ENCODE assay signal across 20 mouse cellular contexts in genomic region chr9:61064714-61065305, GRCm38 (mm10).
DNase-seq lines count a peak whose midpoint lies in the region; ATAC-seq and TF ChIP-seq lines count a peak whose summit lies in the region.
"Had no signal": no experiment of that assay in that cellular context is flagged by ENCODE, and none has a peak within 500 bp of the region (broad histone marks: within the 10 kb centered on the region; RNA-seq: fewer than 3 reads in every experiment).

No protein-coding gene starts in this region.

- no peak for TF ChIP-seq POLR2A in heart, adult 2 months (IDR thresholded peaks at IDR 0.05; ENCODE audit: insufficient read depth, low read depth, low read length)

- TF ChIP-seq EP300 in heart, adult 2 months (IDR thresholded peaks at IDR 0.05; ENCODE audit: insufficient read depth, low read depth, low read length): no peak

- H3K9me3 ChIP-seq in heart, embryonic 12.5 days (replicated peaks): peaks cover 4% of the 10 kb centered on the region
- no peaks in the 10 kb centered on the region for H3K9me3 ChIP-seq in kidney, postnatal 0 days (replicated peaks; ENCODE audit: low read length)
- H3K9me3 ChIP-seq in midbrain, embryonic 10.5 days (replicated peaks): peaks cover 4% of the 10 kb centered on the region; the same call in 1 of the 2 replicates
- no peaks in the 10 kb centered on the region for H3K9me3 ChIP-seq in midbrain, embryonic 15.5 days
- H3K9me3 ChIP-seq: embryonic facial prominence, embryonic 12.5 days had no signal

- peaks cover 5% of the 10 kb centered on the region for H3K4me1 ChIP-seq in heart, embryonic 12.5 days (replicated peaks)
- H3K4me1 ChIP-seq in heart, adult 2 months (ENCODE audit: control insufficient read depth, insufficient read depth, low read length): peaks cover 1% of the 10 kb centered on the region; the same call in 1 of the 2 replicates
- H3K4me1 ChIP-seq in kidney, postnatal 0 days (replicated peaks; ENCODE audit: insufficient read depth, low read length): peaks cover under 1% of the 10 kb centered on the region; the same call in 1 of the 2 replicates
- peaks cover 15% of the 10 kb centered on the region for H3K4me1 ChIP-seq in midbrain, embryonic 10.5 days
- H3K4me1 ChIP-seq in midbrain, embryonic 15.5 days: peaks cover 4% of the 10 kb centered on the region

- H3K36me3 ChIP-seq in heart, embryonic 12.5 days: no peaks in the 10 kb centered on the region
- no peaks in the 10 kb centered on the region for H3K36me3 ChIP-seq in heart, adult 2 months (ENCODE audit: control insufficient read depth, insufficient read depth, low read length)
- H3K36me3 ChIP-seq in kidney, postnatal 0 days (ENCODE audit: insufficient read depth, low read length): no peaks in the 10 kb centered on the region
- H3K36me3 ChIP-seq in midbrain, embryonic 10.5 days: no peaks in the 10 kb centered on the region
- no peaks in the 10 kb centered on the region for H3K36me3 ChIP-seq in midbrain, embryonic 15.5 days (replicated peaks)
- H3K36me3 ChIP-seq: embryonic facial prominence, embryonic 12.5 days; lung, embryonic 15.5 days; midbrain, embryonic 12.5 days had no signal

- H3K27me3 ChIP-seq in heart, embryonic 12.5 days (replicated peaks): peaks cover 8% of the 10 kb centered on the region
- H3K27me3 ChIP-seq in heart, adult 2 months (ENCODE audit: control insufficient read depth, insufficient read depth, low read length): no peaks in the 10 kb centered on the region
- no peaks in the 10 kb centered on the region for H3K27me3 ChIP-seq in kidney, postnatal 0 days (ENCODE audit: insufficient read depth, low read length)
- H3K27me3 ChIP-seq in midbrain, embryonic 10.5 days (ENCODE audit: low read depth, poor library complexity, severe bottlenecking): peaks cover 57% of the 10 kb centered on the region
- H3K27me3 ChIP-seq in midbrain, embryonic 15.5 days (replicated peaks): no peaks in the 10 kb centered on the region
- H3K27me3 ChIP-seq: lung, embryonic 15.5 days had no signal

- H3K9ac ChIP-seq in heart, embryonic 12.5 days: no peak overlapping the region
- no peak overlapping the region for H3K9ac ChIP-seq in heart, adult 2 months (ENCODE audit: low read depth, low read length)
- no peak overlapping the region for H3K9ac ChIP-seq in kidney, postnatal 0 days (ENCODE audit: low read depth, low read length)
- H3K9ac ChIP-seq in midbrain, embryonic 15.5 days: no peak overlapping the region
- H3K9ac ChIP-seq: embryonic facial prominence, embryonic 12.5 days; forebrain, postnatal 0 days; lung, embryonic 15.5 days; midbrain, embryonic 12.5 days had no signal

- H3K4me2 ChIP-seq in heart, embryonic 12.5 days: no peak overlapping the region
- H3K4me2 ChIP-seq in kidney, postnatal 0 days (ENCODE audit: low read length): no peak overlapping the region
- no peak overlapping the region for H3K4me2 ChIP-seq in midbrain, embryonic 15.5 days
- H3K4me2 ChIP-seq: embryonic facial prominence, embryonic 12.5 days; lung, embryonic 15.5 days; midbrain, embryonic 12.5 days had no signal

- peak overlapping the region; percentile 44 for H3K27ac ChIP-seq in heart, embryonic 12.5 days (ENCODE audit: poor library complexity, severe bottlenecking)
- H3K27ac ChIP-seq in heart, adult 2 months: no peak overlapping the region
- no peak overlapping the region for H3K27ac ChIP-seq in kidney, postnatal 0 days
- 0 out of 2 replicates have a peak overlapping the region, but pooled peaks have one; percentile 6 for H3K27ac ChIP-seq in midbrain, embryonic 10.5 days (replicated peaks)
- H3K27ac ChIP-seq in midbrain, embryonic 15.5 days: no peak overlapping the region
- H3K27ac ChIP-seq: embryonic facial prominence, embryonic 12.5 days; gastrocnemius, adult 2 months; layer of hippocampus, adult 2 months; lung, embryonic 15.5 days; midbrain, embryonic 12.5 days had no signal

- WGBS in heart, embryonic 12.5 days: 24% methylated on average over 8 of the region's 8 CpGs
- WGBS in heart, adult 2 months: 46% methylated on average over 8 of the region's 8 CpGs
- 48% methylated on average over 8 of the region's 8 CpGs for WGBS in kidney, postnatal 0 days
- WGBS in midbrain, embryonic 10.5 days: 78% methylated on average over 8 of the region's 8 CpGs
- 74% methylated on average over 8 of the region's 8 CpGs for WGBS in midbrain, embryonic 15.5 days

- H3K4me3 ChIP-seq in heart, embryonic 12.5 days: no peak overlapping the region
- H3K4me3 ChIP-seq in heart, adult 2 months: no peak overlapping the region
- no peak overlapping the region for H3K4me3 ChIP-seq in kidney, postnatal 0 days (replicated peaks; ENCODE audit: low read depth, low read length)
- no peak overlapping the region for H3K4me3 ChIP-seq in midbrain, embryonic 10.5 days
- H3K4me3 ChIP-seq in midbrain, embryonic 15.5 days: no peak overlapping the region
- H3K4me3 ChIP-seq: embryonic facial prominence, embryonic 12.5 days; gastrocnemius, adult 2 months; layer of hippocampus, adult 2 months; lung, embryonic 15.5 days; midbrain, embryonic 12.5 days had no signal

- no peaks in the 10 kb centered on the region for H3K79me2 ChIP-seq in heart, adult 2 months (replicated peaks; ENCODE audit: control insufficient read depth, insufficient read depth, low read length)

- no peak for DNase-seq in heart, adult 2 months
- peak; percentile 50 for DNase-seq in kidney, postnatal 0 days (ENCODE audit: low spot score)
- DNase-seq in kidney, adult 9 months: no peak
- no peak for DNase-seq in midbrain, embryonic 10.5 days (ENCODE audit: low spot score)
- no peak for DNase-seq in spleen, postnatal 14 days (ENCODE audit: low spot score in 2 of 2)
- DNase-seq: adrenal gland, postnatal 36 days; cerebellum, adult 2 months; forebrain, postnatal 0 days; gastrocnemius, adult 2 months; heart, adult 11 months; left cerebral cortex, postnatal 4 days; right cerebral cortex, postnatal 25 days; thymus, postnatal 25 days had no signal

- peak; percentile 61 for ATAC-seq in heart, embryonic 12.5 days (ENCODE audit: insufficient number of reproducible peaks, low FRiP score)
- no peak for ATAC-seq in kidney, postnatal 0 days (replicated peaks; ENCODE audit: low FRiP score, low read depth)
- no peak for ATAC-seq in midbrain, embryonic 15.5 days (replicated peaks)
- ATAC-seq: forebrain, postnatal 0 days; Patski had no signal

- no peak for TF ChIP-seq CTCF in heart, adult 2 months (IDR thresholded peaks at IDR 0.05)
- no peak for TF ChIP-seq CTCF in kidney, postnatal 0 days (IDR thresholded peaks at IDR 0.05; ENCODE audit: low read depth)

- intact Hi-C loops in heart, adult 2 months (cut with DNase I): loop anchor here (5.0 kb wide), 1 partner anchor 152 kb away; no protein-coding TSS in a partner anchor

Comparison
In these comparisons a context has a peak if more than half of its experiments do, and no peak if none do; other contexts are left out.
1. H3K27ac ChIP-seq: peak in heart, embryonic 12.5 days (single experiment) and midbrain, embryonic 10.5 days (single experiment); none in heart, adult 2 months (single experiment), kidney, postnatal 0 days (single experiment) and midbrain, embryonic 15.5 days (single experiment).